ENCODE assay signal across 15 mouse cellular contexts in genomic region chr3:98279682-98280081, GRCm38 (mm10). TPM values are rescaled to one million over a fixed set of nuclear protein-coding genes. Genes with fewer than 3 reads are reported as not detected.
DNase-seq lines count a peak whose midpoint lies in the region; ATAC-seq lines count a peak whose summit lies in the region.
"Had no signal": no experiment of that assay in that cellular context is flagged by ENCODE, and none has a peak within 500 bp of the region (broad histone marks: within the 10 kb centered on the region; RNA-seq: fewer than 3 reads in every experiment).

No protein-coding gene starts in this region.

- H3K4me2 ChIP-seq in liver, embryonic 15.5 days: no peak overlapping the region
- H3K4me2 ChIP-seq: embryonic facial prominence, embryonic 12.5 days; hindbrain, embryonic 15.5 days had no signal

- H3K4me1 ChIP-seq in heart, embryonic 10.5 days: peaks cover 16% of the 10 kb centered on the region
- H3K4me1 ChIP-seq in liver, embryonic 15.5 days (replicated peaks): peaks cover 21% of the 10 kb centered on the region
- H3K4me1 ChIP-seq in limb, embryonic 10.5 days: peaks cover 11% of the 10 kb centered on the region
- H3K4me1 ChIP-seq: hindbrain, embryonic 15.5 days had no signal

- H3K9ac ChIP-seq in liver, embryonic 15.5 days: no peak overlapping the region
- H3K9ac ChIP-seq: embryonic facial prominence, embryonic 12.5 days; hindbrain, embryonic 15.5 days; lung, embryonic 14.5 days had no signal

- H3K36me3 ChIP-seq in heart, embryonic 10.5 days: no peaks in the 10 kb centered on the region
- H3K36me3 ChIP-seq in liver, embryonic 15.5 days (replicated peaks): no peaks in the 10 kb centered on the region
- no peaks in the 10 kb centered on the region for H3K36me3 ChIP-seq in limb, embryonic 10.5 days
- H3K36me3 ChIP-seq: embryonic facial prominence, embryonic 12.5 days; hindbrain, embryonic 15.5 days had no signal

- no peak overlapping the region for H3K27ac ChIP-seq in heart, embryonic 10.5 days
- peak overlapping the region; percentile 55 for H3K27ac ChIP-seq in liver, embryonic 15.5 days (replicated peaks)
- no peak overlapping the region for H3K27ac ChIP-seq in limb, embryonic 10.5 days

- DNase-seq in heart, adult 11 months: peak; percentile 92
- no peak for DNase-seq in heart, embryonic 10.5 days (ENCODE audit: low spot score)
- peak; percentile 37 for DNase-seq in thymus, postnatal 0 days (ENCODE audit: low spot score)
- no peak for DNase-seq in thymus, postnatal 14 days
- no peak for DNase-seq in kidney, adult 8-10 months
- DNase-seq in limb, embryonic 10.5 days (ENCODE audit: low spot score): no peak
- DNase-seq: cerebellum, adult 11 months; cerebellum, postnatal 36 days had no signal

- no peak overlapping the region for H3K4me3 ChIP-seq in heart, embryonic 10.5 days
- no peak overlapping the region for H3K4me3 ChIP-seq in liver, embryonic 15.5 days (replicated peaks)
- no peak overlapping the region for H3K4me3 ChIP-seq in limb, embryonic 10.5 days
- H3K4me3 ChIP-seq: embryonic facial prominence, embryonic 12.5 days had no signal

- peaks cover 4% of the 10 kb centered on the region; the same call in 1 of the 2 replicates for H3K27me3 ChIP-seq in heart, embryonic 10.5 days (ENCODE audit: insufficient read depth, poor library complexity, severe bottlenecking)
- H3K27me3 ChIP-seq in liver, embryonic 15.5 days: no peaks in the 10 kb centered on the region
- H3K27me3 ChIP-seq in limb, embryonic 10.5 days (ENCODE audit: low read depth, poor library complexity, severe bottlenecking): no peaks in the 10 kb centered on the region
- H3K27me3 ChIP-seq: embryonic facial prominence, embryonic 12.5 days; hindbrain, embryonic 15.5 days had no signal

- no peak for ATAC-seq in liver, embryonic 15.5 days (ENCODE audit: insufficient read depth)
- ATAC-seq in inflammation-experienced regulatory T-cells, adult 6 months: no peak
- ATAC-seq: Patski had no signal

- no peaks in the 10 kb centered on the region for H3K9me3 ChIP-seq in heart, embryonic 10.5 days
- H3K9me3 ChIP-seq in liver, embryonic 15.5 days (replicated peaks): no peaks in the 10 kb centered on the region
- H3K9me3 ChIP-seq in limb, embryonic 10.5 days (replicated peaks): no peaks in the 10 kb centered on the region
- H3K9me3 ChIP-seq: embryonic facial prominence, embryonic 12.5 days; hindbrain, embryonic 15.5 days had no signal

- WGBS in heart, embryonic 10.5 days: 24% methylated on average over 4 of the region's 4 CpGs
- WGBS in liver, embryonic 15.5 days (ENCODE audit: insufficient replicate concordance): 21% methylated on average over 4 of the region's 4 CpGs
- 35% methylated on average over 4 of the region's 4 CpGs for WGBS in limb, embryonic 10.5 days

RNA-seq across cellular contexts. Expression of gene Hmgcs2, which starts 0.6 kb away (rescaled TPM):
- 4.4 and 5.6 TPM in 2 replicates for polyA plus RNA-seq in heart, embryonic 10.5 days (2016; fragmentation: Nextera tagmentation; extraction: Ambion mirVana)
- 19.9 and 26.7 TPM in 2 replicates for polyA plus RNA-seq in thymus, postnatal 0 days (2015; fragmentation: Nextera tagmentation; extraction: Ambion mirVana)
- 155 and 223 TPM in 2 replicates for polyA plus RNA-seq in liver, embryonic 15.5 days (2015; fragmentation: Nextera tagmentation; extraction: Ambion mirVana)
- not detected for polyA plus RNA-seq in inflammation-experienced regulatory T-cells, adult 6 months (2017; shearing (Covaris generic))
- 0.28 and 0.35 TPM in 2 replicates for polyA plus RNA-seq in limb, embryonic 10.5 days (2016; fragmentation: Nextera tagmentation; extraction: Ambion mirVana)

RNA-seq across cellular contexts. Expression of gene Reg4, which starts 57.7 kb away (rescaled TPM):
- not detected in 2 replicates for polyA plus RNA-seq in heart, embryonic 10.5 days (2016; fragmentation: Nextera tagmentation; extraction: Ambion mirVana)
- polyA plus RNA-seq in thymus, postnatal 0 days (2015; fragmentation: Nextera tagmentation; extraction: Ambion mirVana): 0.58 and 0.59 TPM in 2 replicates
- polyA plus RNA-seq in liver, embryonic 15.5 days (2015; fragmentation: Nextera tagmentation; extraction: Ambion mirVana): not detected in 2 replicates
- polyA plus RNA-seq in inflammation-experienced regulatory T-cells, adult 6 months (2017; shearing (Covaris generic)): not detected
- not detected in 2 replicates for polyA plus RNA-seq in limb, embryonic 10.5 days (2016; fragmentation: Nextera tagmentation; extraction: Ambion mirVana)
- polyA plus RNA-seq: embryonic facial prominence, embryonic 12.5 days; gonadal fat pad, adult 2 months; hindbrain, embryonic 15.5 days; lung, embryonic 14.5 days; Patski had no signal

Comparison
In these comparisons a context has a peak if more than half of its experiments do, and no peak if none do; other contexts are left out.
1. DNase-seq: peak in heart, adult 11 months (single experiment) and thymus, postnatal 0 days (single experiment); none in heart, embryonic 10.5 days (single experiment), thymus, postnatal 14 days (single experiment), kidney, adult 8-10 months (0 of 2) and limb, embryonic 10.5 days (single experiment).